Mouse (Mus musculus) liver, adult 2 months (tissue): Measurements from ENCODE around the gene Rwdd2a. TPM values are rescaled to one million over a fixed set of nuclear protein-coding genes. Genes with fewer than 3 reads are reported as not detected.
A peak's percentile ranks its signal among the peaks of the same experiment; 100 is the strongest.

Source experiments
- DNase-seq: peaks from one replicate; pipeline ENCODE4 v3.0.0-alpha.2; 2011; ENCODE audit warnings: low read depth, low spot score; ENCODE audit errors: extremely low read depth
- H3K27ac ChIP-seq: fragments of 200-500 bp; replicated peaks from 2 replicates; pipeline ENCODE4 v1.5.1; 2012; ENCODE audit warnings: low read depth, mild to moderate bottlenecking, control low read depth, inconsistent platforms, low read length; ENCODE audit not compliant: insufficient read depth
- H3K27me3 ChIP-seq: fragments of 200-500 bp; 2 replicates; pipeline ENCODE4 v1.6.1; 2012; ENCODE audit warnings: mild to moderate bottlenecking, moderate library complexity, low read length, inconsistent platforms; ENCODE audit not compliant: control insufficient read depth, insufficient read depth
- H3K36me3 ChIP-seq: fragments of 200-500 bp; 2 replicates; pipeline ENCODE4 v1.6.1; 2012; ENCODE audit warnings: low read length, inconsistent platforms; ENCODE audit not compliant: control insufficient read depth, insufficient read depth
- H3K4me1 ChIP-seq: fragments of 200-500 bp; 2 replicates; pipeline ENCODE4 v1.6.1; 2011; ENCODE audit warnings: low read length; ENCODE audit not compliant: control insufficient read depth, insufficient read depth
- H3K4me3 ChIP-seq: fragments of 200-500 bp; 2 replicates; pipeline ENCODE4 v1.5.1; 2011; ENCODE audit warnings: low read depth, mild to moderate bottlenecking, control low read depth, low read length, moderate library complexity; ENCODE audit not compliant: insufficient read depth
- H3K79me2 ChIP-seq: fragments of 200-500 bp; 2 replicates; pipeline ENCODE4 v1.6.1; 2012; ENCODE audit warnings: inconsistent platforms, mild to moderate bottlenecking, low read length, moderate library complexity; ENCODE audit not compliant: control insufficient read depth, insufficient read depth
- H3K9ac ChIP-seq: fragments of 200-500 bp; 2 replicates; pipeline ENCODE4 v1.6.1; 2012; ENCODE audit warnings: low read depth, mild to moderate bottlenecking, control low read depth, inconsistent platforms, low read length
- CTCF ChIP-seq: fragments of 200-500 bp; IDR thresholded peaks from 2 replicates; pipeline ENCODE4 v1.5.1; 2011; ENCODE audit warnings: low read depth, low read length, control low read depth
- POLR2A ChIP-seq: fragments of 200-500 bp; IDR thresholded peaks from 2 replicates; pipeline ENCODE4 v1.6.1; 2011; ENCODE audit warnings: low read length, control low read depth; ENCODE audit not compliant: insufficient read depth; ENCODE audit errors: extremely low read depth
- WGBS: fragments of 180-500 bp; shearing (Covaris S2); methylation state at CpG from one replicate; pipeline ENCODE4 v1.1.7; 2018; 5-methylcytosine and 5-hydroxymethylcytosine counted together
- polyA plus RNA-seq: library from polyadenylated mRNA; depleted of rRNA; stranded (reverse); fragments of >200 nt; gene quantifications from 2 replicates; pipeline ENCODE4 v1.2.3, GENCODE M21; 2012
- total RNA-seq: library from RNA; depleted of rRNA; stranded (reverse); fragments of >200 nt; gene quantifications from 2 replicates; pipeline ENCODE4 v1.2.3, GENCODE M21; 2014

Gene Rwdd2a
- total and polyA plus RNA-seq, 2 experiments: not detected

DNA sequence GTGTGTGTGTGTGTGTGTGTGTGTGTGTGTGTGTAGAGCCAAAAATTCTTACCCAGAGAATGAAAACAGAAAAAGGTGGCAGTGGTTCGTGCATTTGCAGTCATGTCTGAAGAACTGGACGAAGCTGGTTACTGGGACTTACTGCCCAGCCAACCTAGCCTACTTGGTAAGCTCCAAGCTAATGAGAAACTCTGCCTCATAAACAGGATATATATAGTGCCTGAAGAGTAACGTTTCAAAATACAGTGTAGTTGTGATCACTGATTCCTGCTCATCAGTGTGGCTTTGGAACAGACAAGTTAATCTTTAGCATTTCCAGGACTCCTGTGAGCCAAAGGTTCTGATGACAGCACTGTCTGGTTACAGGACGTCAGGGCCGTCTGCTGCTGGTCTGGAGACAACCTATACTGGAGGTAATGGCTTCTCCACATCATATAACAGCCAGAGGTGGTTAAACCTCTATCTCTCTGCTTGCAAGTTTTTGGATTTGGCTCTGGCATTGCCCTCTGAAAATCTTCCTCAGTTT lies 22.1 kb upstream of the Rwdd2a start:
- H3K36me3 ChIP-seq: peaks cover 68% of the 10 kb centered on the region

DNA sequence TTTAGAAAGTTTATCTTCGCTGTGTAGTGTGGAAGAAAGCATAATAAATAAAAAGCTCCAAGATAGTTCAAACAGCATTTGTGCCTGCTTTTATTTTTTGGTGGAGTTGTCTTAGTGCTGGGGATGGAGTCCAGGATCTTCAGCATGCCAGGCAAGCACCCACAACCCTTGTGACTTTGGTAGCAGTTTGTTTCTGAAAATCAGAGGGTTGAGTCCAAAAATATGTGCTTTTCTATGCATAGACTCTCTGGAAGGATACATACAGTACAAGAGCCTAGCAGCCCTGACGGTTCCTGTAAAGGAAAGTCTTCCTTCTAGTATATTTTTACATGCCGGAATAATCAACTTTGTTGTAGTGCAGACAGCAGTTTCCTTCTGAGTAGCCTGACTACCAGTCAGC lies 21.1 kb upstream of the Rwdd2a start:
- DNase-seq: no peak
- Histone ChIP-seq H3K36me3 (peaks cover 67% of the 10 kb centered on the region), H3K4me3 (no peak overlapping the region), H3K9ac (no peak overlapping the region), H3K79me2 (no peaks in the 10 kb centered on the region), H3K27me3 (no peaks in the 10 kb centered on the region), H3K4me1 (no peaks in the 10 kb centered on the region), H3K27ac (no peak overlapping the region)
- WGBS: 97% methylated on average over 3 of the region's 3 CpGs
- TF ChIP-seq CTCF (no peak), POLR2A (no peak)

More for the DNA sequence above, 22.1 kb upstream of the Rwdd2a start:
- H3K4me1 ChIP-seq: no peaks in the 10 kb centered on the region
- no peaks in the 10 kb centered on the region for H3K27me3 ChIP-seq
- no peak overlapping the region for H3K27ac ChIP-seq
- H3K9ac ChIP-seq: no peak overlapping the region
- no peaks in the 10 kb centered on the region for H3K79me2 ChIP-seq
- WGBS: 53% methylated on average over 5 of the region's 5 CpGs
- DNase-seq: no peak
- TF ChIP-seq POLR2A: no peak
- TF ChIP-seq CTCF: no peak
- no peak overlapping the region for H3K4me3 ChIP-seq

DNA sequence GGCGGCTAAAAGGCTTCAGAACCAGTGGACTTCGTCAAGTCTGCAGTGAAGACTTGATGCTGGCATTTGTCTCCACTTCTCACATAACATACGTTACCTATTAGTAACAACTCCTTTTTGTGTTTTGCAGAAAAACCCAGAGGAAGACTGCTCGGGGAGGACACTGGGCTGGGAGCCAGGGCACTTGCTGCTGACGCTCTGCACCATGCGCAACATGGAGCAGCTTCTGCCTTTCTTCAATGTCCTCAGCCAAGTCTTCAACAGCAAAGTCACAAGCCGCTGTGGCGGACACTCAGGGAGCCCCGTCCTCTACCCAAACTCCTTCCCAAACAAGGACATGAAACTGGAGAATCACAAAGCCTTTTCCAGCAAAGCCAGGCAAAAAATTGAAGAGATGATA lies 17.9 kb upstream of the Rwdd2a start:
- H3K27me3 ChIP-seq: no peaks in the 10 kb centered on the region
- H3K4me1 ChIP-seq: no peaks in the 10 kb centered on the region
- no peak overlapping the region for H3K27ac ChIP-seq
- H3K9ac ChIP-seq: no peak overlapping the region
- 78% methylated on average over 9 of the region's 9 CpGs for WGBS
- peaks cover 71% of the 10 kb centered on the region for H3K36me3 ChIP-seq
- H3K79me2 ChIP-seq: no peaks in the 10 kb centered on the region
- no peak overlapping the region for H3K4me3 ChIP-seq
- TF ChIP-seq POLR2A (no peak), CTCF (no peak)
- DNase-seq: no peak

DNA sequence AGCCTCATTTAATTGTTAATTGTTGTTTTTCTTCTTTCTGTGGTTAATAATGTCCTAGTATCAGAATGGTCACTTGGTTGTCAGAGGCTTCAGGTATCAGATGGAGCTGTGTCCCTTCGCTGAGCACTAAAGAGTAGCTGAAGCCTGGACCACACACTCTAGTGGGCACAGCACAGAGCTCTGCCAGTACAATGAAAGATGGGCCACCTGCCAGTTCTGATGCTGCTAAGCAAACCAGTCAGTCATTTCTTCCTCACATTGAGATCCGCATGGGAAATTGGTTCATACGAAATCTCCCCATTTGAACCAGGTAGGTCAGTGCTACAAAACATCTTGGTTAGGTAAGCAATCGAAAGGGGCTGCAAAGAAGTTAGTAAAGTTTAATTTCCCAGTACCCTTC lies 17.1 kb upstream of the Rwdd2a start:
- Histone ChIP-seq H3K4me1 (no peaks in the 10 kb centered on the region), H3K27ac (no peak overlapping the region), H3K27me3 (no peaks in the 10 kb centered on the region), H3K9ac (no peak overlapping the region), H3K36me3 (peaks cover 76% of the 10 kb centered on the region), H3K79me2 (no peaks in the 10 kb centered on the region), H3K4me3 (no peak overlapping the region)
- 94% methylated on average over 4 of the region's 4 CpGs for WGBS
- no peak for TF ChIP-seq POLR2A
- TF ChIP-seq CTCF: no peak
- no peak for DNase-seq

DNA sequence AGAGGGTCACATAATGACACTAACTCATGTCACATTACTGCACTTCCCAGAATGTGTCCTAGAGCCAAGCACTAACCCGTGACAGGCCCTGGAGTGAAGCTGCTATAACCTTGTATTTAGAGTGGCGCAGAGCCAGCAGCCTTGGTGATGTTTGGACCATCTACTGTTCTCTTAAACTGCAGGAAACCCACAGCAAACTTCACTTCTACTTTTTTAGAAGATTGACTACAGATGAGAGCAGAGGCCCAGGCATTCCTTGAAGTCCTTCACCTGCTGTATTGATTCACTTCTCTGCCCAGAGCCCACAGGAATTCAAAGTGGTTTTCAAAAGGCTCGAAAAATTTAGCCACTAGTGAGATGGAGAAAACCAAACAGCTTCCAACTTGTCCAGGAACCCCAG lies 11.2 kb upstream of the Rwdd2a start:
- Histone ChIP-seq H3K9ac (no peak overlapping the region), H3K36me3 (peaks cover 74% of the 10 kb centered on the region), H3K4me3 (no peak overlapping the region), H3K27me3 (no peaks in the 10 kb centered on the region), H3K27ac (no peak overlapping the region), H3K79me2 (no peaks in the 10 kb centered on the region), H3K4me1 (no peaks in the 10 kb centered on the region)
- DNase-seq: no peak
- 59% methylated on average over 3 of the region's 3 CpGs for WGBS
- no peak for TF ChIP-seq POLR2A
- no peak for TF ChIP-seq CTCF

DNA sequence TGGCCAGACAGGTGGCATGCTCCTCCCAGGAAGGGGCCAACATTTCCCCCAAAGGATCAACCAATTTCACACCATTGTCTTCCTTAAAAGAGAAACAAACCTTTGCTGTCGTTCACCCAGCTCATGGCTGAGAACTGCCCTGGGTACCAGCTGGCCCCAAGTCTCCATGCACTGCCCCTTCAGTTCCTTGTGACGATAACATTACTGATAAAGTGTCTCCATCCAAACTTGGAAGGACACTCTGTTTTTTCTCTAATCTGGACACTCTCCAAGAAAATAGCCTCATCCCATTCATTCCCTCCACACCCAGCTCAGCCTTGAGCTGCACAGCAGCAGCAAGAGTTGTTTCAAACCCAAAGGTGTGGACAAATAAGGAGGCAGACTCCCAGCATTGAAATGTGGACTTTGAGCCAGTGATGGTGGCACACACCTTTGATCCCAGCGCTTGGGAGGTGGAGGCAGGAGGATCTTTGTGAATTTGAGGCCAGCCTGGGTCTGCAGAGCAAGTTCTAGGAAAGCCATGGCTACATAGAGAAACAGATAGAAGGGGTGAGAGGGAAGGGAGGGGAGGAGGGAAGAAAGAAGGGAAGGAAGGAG lies 2.4 kb upstream of the Rwdd2a start:
- peak; percentile 78 for DNase-seq
- TF ChIP-seq CTCF (no peak), POLR2A (no peak)
- H3K36me3 ChIP-seq: peaks cover 49% of the 10 kb centered on the region
- H3K27ac ChIP-seq: no peak overlapping the region
- H3K4me3 ChIP-seq: no peak overlapping the region
- 28% methylated on average over 3 of the region's 3 CpGs for WGBS
- H3K27me3 ChIP-seq: no peaks in the 10 kb centered on the region
- H3K79me2 ChIP-seq: no peaks in the 10 kb centered on the region
- H3K9ac ChIP-seq: no peak overlapping the region
- peaks cover 10% of the 10 kb centered on the region; the same call in 1 of the 2 replicates for H3K4me1 ChIP-seq
